Mouse (Mus musculus): Measurements from ENCODE around the gene Ush1g.

DNA sequence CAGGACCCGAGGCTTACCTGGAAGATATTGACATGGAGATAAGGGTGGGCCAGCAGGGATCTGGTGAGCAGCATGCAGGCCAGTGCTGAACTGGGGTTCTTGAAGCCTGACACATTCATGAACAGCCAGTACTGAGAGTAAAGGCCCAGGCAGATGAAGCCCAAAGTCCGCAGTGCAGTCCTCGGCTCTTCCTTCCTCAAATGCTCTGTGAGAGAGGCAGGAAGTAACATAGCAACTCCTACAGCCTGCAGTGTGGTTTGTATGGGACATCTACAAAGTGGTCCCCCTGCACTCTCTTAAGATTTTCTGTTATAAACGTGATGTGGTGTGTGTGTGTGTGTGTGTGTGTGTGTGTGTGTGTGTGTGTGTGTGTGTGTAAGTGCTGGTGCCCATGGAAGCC, 36.6 kb downstream of the Ush1g start:
- TF ChIP-seq CTCF (IDR thresholded peaks at IDR 0.05; ENCODE audit: low read depth) = no peak
- TF ChIP-seq EP300 (optimal IDR thresholded peaks at IDR 0.05) = no peak

Measured in stomach, postnatal 0 days (tissue).